Mouse (Mus musculus): ENCODE measurements around the gene Vmp1.

Vmp1 gene

GRCm38 (mm10) chr11:86571047-86571855 is 112.4 kb downstream of the Vmp1 start:
- no peak for DNase-seq (ENCODE audit: low read depth, low spot score)

GRCm38 (mm10) chr11:86570261-86570746 is 113.3 kb downstream of the Vmp1 start:
- no peak for DNase-seq (ENCODE audit: low read depth, low spot score)

- DNase-seq (ENCODE audit: low read depth, low spot score): peak; percentile 79
Observed at GRCm38 (mm10) chr11:86568425-86568824, 115.2 kb downstream of the Vmp1 start.

- DNase-seq (ENCODE audit: low read depth, low spot score): no peak
Observed at GRCm38 (mm10) chr11:86558258-86558657, 125.4 kb downstream of the Vmp1 start.

GRCm38 (mm10) chr11:86553525-86553924 is 130.1 kb downstream of the Vmp1 start:
- no peak for DNase-seq (ENCODE audit: low read depth, low spot score)

- DNase-seq (ENCODE audit: low read depth, low spot score): peak; percentile 46
Observed at GRCm38 (mm10) chr11:86547412-86547811, 136.2 kb downstream of the Vmp1 start.

- no peak for DNase-seq (ENCODE audit: low read depth, low spot score)
Observed at GRCm38 (mm10) chr11:86545556-86545955, 138.1 kb downstream of the Vmp1 start.

GRCm38 (mm10) chr11:86544639-86545299 is 138.9 kb downstream of the Vmp1 start, which contains the start of the genes Rps6kb1 and Tubd1:
Rps6kb1 (minus strand) TSS chr11:86544805.
Tubd1 (plus strand) TSS chr11:86544991.
- peak; percentile 100 for DNase-seq (ENCODE audit: low read depth, low spot score)

GRCm38 (mm10) chr11:86543960-86544638 is 139.5 kb downstream of the Vmp1 start:
- no peak for DNase-seq (ENCODE audit: low read depth, low spot score)

- no peak for DNase-seq (ENCODE audit: low read depth, low spot score)
Observed at GRCm38 (mm10) chr11:86542851-86543250, 140.8 kb downstream of the Vmp1 start.

GRCm38 (mm10) chr11:86540476-86540845 is 143.2 kb downstream of the Vmp1 start:
- DNase-seq (ENCODE audit: low read depth, low spot score): no peak

- no peak for DNase-seq (ENCODE audit: low read depth, low spot score)
Observed at GRCm38 (mm10) chr11:86539716-86540475, 143.7 kb downstream of the Vmp1 start.

- DNase-seq (ENCODE audit: low read depth, low spot score): no peak
Observed at GRCm38 (mm10) chr11:86538786-86539185, 144.8 kb downstream of the Vmp1 start.

- no peak for DNase-seq (ENCODE audit: low read depth, low spot score)
Observed at GRCm38 (mm10) chr11:86534201-86534910, 149.3 kb downstream of the Vmp1 start.

All from CD4-positive, CD25-positive, alpha-beta regulatory T cell, adult 2 months (primary cell).